Mouse (Mus musculus) left cerebral cortex, postnatal 10 days (tissue): Measurements from ENCODE around the gene Nlgn2. TPM values are rescaled to one million over a fixed set of nuclear protein-coding genes. Genes with fewer than 3 reads are reported as not detected.

Experiments
- DNase-seq, 2 experiments: peaks; one replicate each; pipeline ENCODE4 v3.0.0; 2021 to 2022; ENCODE audit warnings: low spot score in 2 of 2, mixed read lengths in 1 of 2; ENCODE audit errors: extremely low spot score in 1 of 2
- intact Hi-C: fragments of 180-260 bp; cut with DNase I; formaldehyde crosslinking; loops from one replicate; pipeline ENCODE4 v1.15.1; 2025
- total RNA-seq, 2 experiments: library from RNA; stranded (reverse); gene quantifications; 2 replicates each; pipeline ENCODE4 v1.2.3; 2021

Nlgn2 gene
- total RNA-seq, 2 experiments from 2014 or later, result 268 to 274 TPM

DNA sequence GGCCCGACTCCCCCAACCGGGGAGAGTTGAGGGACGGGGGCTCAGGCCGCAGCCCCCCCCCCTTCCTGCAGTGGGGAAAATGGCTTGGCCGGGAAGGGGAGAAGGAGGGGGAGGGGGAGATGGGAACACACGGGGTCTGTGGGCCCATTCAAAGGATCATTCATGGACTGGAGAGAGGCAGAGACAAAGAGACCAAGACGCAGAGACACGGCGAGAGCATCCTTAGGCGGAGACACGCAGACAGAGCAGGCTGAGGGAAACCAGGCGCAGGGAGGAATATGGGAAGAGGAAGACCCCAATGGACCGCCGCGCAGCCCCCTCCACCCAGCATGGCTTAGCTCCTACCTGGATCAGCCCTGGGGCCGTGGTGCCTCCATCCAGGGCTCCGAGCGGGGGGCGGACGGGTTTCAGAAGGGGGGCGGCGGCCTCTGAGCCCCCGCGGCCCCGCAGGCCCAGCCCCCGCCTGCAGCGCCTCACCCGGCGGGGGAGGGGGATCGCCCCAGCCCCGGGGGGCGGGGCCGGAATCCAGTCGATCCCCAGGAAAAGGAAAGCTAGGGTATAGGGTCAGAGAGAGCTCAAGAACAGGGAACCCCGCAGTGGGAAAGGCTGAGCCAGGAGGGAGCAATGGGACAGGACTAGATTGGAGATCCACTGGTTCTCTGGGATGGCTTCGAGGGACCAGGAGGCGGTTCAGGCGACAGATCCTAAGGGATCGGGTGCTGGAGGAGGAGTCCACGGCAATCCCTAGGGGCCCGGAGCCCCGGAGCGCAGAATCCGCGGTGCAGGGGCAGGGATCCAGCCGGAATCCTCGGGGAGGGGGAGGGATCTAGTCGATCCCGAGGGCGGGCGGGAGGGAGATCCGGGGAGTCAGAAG lies 644 bp downstream of the Nlgn2 start:
- intact Hi-C loops, result loop anchor here (5.0 kb wide), 2 partner anchors 35 to 80 kb away; partner anchors contain the start of genes Fgf11 and Polr2a
- DNase-seq, result peak in 1 of 2 experiments; percentile 72

GRCm38 (mm10) chr11:69835966-69836335 lies 1.6 kb downstream of the Nlgn2 start:
- intact Hi-C loops, result loop anchor here (5.0 kb wide), 2 partner anchors 34 to 79 kb away; partner anchors contain the start of genes Fgf11 and Polr2a
- DNase-seq, result no peak

DNA sequence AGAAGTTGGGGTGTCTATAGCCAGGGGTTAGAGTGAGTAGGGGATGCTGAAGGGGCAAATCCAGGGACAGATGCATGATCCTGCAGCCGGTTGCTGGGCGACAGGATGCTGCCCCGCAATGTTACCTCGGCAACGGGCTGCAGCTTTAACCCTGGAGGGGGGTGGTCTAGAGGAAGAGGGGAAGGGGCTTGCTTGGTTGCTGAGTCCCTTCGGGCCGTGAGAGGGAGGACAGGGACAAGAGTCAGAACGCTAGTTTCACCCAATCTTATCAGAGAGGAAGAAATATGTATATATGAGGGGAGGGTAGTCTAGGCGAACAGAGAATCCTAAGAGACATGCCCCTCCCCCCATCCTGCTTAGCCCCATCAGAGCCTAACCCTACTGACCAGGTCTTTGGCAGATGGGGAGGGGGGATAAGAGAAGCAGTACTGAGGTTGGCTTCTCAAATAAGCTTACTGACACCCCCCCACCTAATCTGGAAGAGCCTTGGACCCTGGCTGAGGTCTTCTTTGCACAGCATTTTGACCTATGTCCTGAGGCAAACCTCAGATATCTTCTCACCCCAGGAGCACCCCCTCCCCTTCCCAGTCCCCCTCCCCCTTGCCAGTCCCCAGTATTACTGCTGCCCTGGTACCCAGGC lies 2.1 kb downstream of the Nlgn2 start:
- intact Hi-C loops, result loop anchor here (5.0 kb wide), 2 partner anchors 33 to 78 kb away; partner anchors contain the start of genes Fgf11 and Polr2a
- no peak for DNase-seq

- no peak for DNase-seq
- intact Hi-C loops, result no loop called here
Measured at GRCm38 (mm10) chr11:69834001-69834549, 3.5 kb downstream of the Nlgn2 start.

- no peak for DNase-seq
- intact Hi-C loops, result no loop called here
Measured at GRCm38 (mm10) chr11:69833554-69833953, 4.0 kb downstream of the Nlgn2 start.

- intact Hi-C loops, result no loop called here
- DNase-seq, result no peak
Measured at GRCm38 (mm10) chr11:69828832-69829231, 8.8 kb downstream of the Nlgn2 start.

GRCm38 (mm10) chr11:69823456-69823855 lies 14.1 kb downstream of the Nlgn2 start:
- DNase-seq, result no peak
- intact Hi-C loops, result no loop called here

GRCm38 (mm10) chr11:69822080-69822479 lies 15.5 kb downstream of the Nlgn2 start, which contains the start of gene Spem1:
Gene Spem1 (minus strand): TSS chr11:69822180.
- intact Hi-C loops, result no loop called here
- DNase-seq, result no peak

DNA sequence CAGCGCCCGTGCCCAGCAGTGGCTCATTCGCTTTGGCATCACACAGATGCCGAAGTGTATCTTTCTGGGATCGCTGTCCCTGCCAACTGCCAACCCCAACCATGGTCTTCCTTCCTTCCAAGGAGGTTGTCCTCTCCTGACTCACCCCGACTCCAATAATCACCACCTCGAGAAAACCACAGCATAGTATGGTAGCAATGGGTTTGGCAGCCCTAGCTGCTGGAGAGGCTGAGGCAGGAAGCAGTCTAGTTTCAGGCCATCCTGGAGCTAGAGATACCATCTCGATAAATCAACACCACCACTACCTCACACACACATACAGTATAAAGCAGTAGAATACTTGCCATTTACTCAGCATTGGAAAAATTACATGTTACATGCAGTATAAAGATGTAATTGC lies 18.7 kb downstream of the Nlgn2 start:
- no peak for DNase-seq
- intact Hi-C loops, result no loop called here

DNA sequence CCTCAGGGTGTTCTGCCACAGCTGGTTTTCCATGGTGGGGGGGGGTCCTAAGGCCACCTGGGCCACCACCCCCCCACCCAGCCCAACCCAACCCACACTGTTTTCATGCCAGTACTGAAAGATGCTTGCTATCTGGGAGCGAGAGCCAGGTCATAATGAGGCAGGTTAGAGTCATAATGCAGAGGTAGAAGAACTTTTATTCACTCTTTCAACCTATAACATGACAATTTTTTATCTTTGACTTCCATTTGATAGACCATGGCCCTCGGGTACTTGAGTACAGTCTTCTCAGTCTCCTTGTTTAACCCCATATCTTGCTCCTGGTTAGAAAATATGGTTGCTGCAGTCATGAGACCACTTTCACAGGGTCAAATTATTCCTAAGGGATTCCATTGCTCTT lies 19.2 kb downstream of the Nlgn2 start, which contains the start of gene Spem2:
Gene Spem2, minus strand, starts transcription at position 101 of the 400 bp plus-strand sequence.
- no peak for DNase-seq
- intact Hi-C loops, result no loop called here

GRCm38 (mm10) chr11:69816520-69816919 lies 21.1 kb downstream of the Nlgn2 start:
- DNase-seq, result no peak
- intact Hi-C loops, result no loop called here

- intact Hi-C loops, result no loop called here
- DNase-seq, result no peak
Measured at GRCm38 (mm10) chr11:69815155-69815554, 22.4 kb downstream of the Nlgn2 start, which contains the start of gene Gm39566. Gene Gm39566 (minus strand): TSS chr11:69815298.

DNA sequence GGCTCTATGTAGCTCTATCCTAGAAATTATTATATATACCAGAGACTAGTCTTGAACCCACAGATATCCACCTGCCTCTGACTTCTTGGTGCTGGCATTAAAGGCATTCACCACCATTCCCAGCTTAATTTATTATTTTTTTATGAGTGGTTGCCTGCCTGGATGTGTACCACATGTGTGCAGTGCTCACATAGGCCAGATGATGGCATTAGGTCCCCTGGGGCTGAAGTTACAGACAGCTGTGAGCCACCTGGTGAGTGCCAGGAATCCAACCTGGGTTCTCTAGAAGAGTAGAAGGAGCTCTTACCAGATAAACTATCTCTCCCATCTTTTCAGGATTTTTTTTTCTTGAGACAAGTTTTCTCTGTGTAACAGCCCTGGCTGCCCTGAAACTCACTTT lies 27.3 kb downstream of the Nlgn2 start:
- intact Hi-C loops, result no loop called here
- no peak for DNase-seq

DNA sequence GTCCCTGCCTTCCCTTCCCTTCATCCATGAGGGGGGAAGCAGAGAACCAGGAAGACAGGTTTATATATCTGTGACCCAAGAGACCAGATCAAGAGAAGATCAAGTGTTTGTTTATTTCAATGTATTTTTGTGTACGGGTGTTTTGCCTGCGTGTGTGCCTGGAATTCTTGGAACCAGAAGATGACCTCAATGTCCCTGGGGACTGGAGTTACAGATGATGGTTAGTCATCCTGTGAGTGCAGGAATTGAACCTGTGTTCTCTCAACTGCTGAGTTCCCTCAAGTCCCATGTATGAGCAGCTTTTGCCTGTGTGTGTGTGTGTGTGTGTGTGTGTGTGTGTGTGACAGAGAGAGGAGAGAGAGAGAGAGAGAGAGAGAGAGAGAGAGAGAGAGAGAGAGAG lies 29.9 kb downstream of the Nlgn2 start:
- no peak for DNase-seq
- intact Hi-C loops, result no loop called here

- intact Hi-C loops, result no loop called here
- no peak for DNase-seq
Measured at GRCm38 (mm10) chr11:69806378-69806777, 31.2 kb downstream of the Nlgn2 start.

GRCm38 (mm10) chr11:69804972-69805909 lies 32.3 kb downstream of the Nlgn2 start, which contains the start of gene Tmem102:
Gene Tmem102 (minus strand): TSS chr11:69805624.
- intact Hi-C loops, result loop anchor here (5.0 kb wide), 2 partner anchors 32 to 72 kb away; partner anchors contain the start of genes Nlgn2, Tmem256 and Tmem95
- DNase-seq, result no peak

GRCm38 (mm10) chr11:69804652-69804940 lies 33.0 kb downstream of the Nlgn2 start:
- intact Hi-C loops, result loop anchor here (5.0 kb wide), 2 partner anchors 33 to 73 kb away; partner anchors contain the start of genes Nlgn2, Tmem256 and Tmem95
- no peak for DNase-seq
